Mouse (Mus musculus) myocyte (in vitro differentiated cells): ENCODE data around the gene Arnt2. TPM values are rescaled to one million over a fixed set of nuclear protein-coding genes. Genes with fewer than 3 reads are reported as not detected.

Experiments used
- H3K27me3 ChIP-seq: one replicate; pipeline ENCODE4 v1.6.1; 2011; ENCODE audit not compliant: control insufficient read depth, insufficient read depth, insufficient read length
- H3K36me3 ChIP-seq: one replicate; pipeline ENCODE4 v1.6.1; 2011; ENCODE audit not compliant: control insufficient read depth, insufficient read depth
- H3K4me2 ChIP-seq: one replicate; pipeline ENCODE4 v1.6.1; 2011; ENCODE audit warnings: low read depth, control low read depth
- H3K4me3 ChIP-seq: one replicate; pipeline ENCODE4 v1.5.1; 2011; ENCODE audit warnings: mild to moderate bottlenecking, control low read depth, moderate library complexity
- H3K79me2 ChIP-seq: one replicate; pipeline ENCODE4 v1.6.1; 2011; ENCODE audit not compliant: control insufficient read depth, insufficient read depth
- H3ac ChIP-seq: one replicate; pipeline ENCODE4 v1.6.1; 2011; ENCODE audit not compliant: control insufficient read depth, insufficient read length
- CEBPB ChIP-seq: IDR thresholded peaks from 2 replicates; pipeline ENCODE4 v1.6.1; 2011; ENCODE audit warnings: mild to moderate bottlenecking, moderate library complexity; ENCODE audit not compliant: poor library complexity, insufficient read depth, severe bottlenecking
- E2F4 ChIP-seq: IDR thresholded peaks from one replicate; pipeline ENCODE4 v1.6.1; 2011; ENCODE audit warnings: mild to moderate bottlenecking, control low read depth, moderate library complexity; ENCODE audit not compliant: insufficient read depth
- MAX ChIP-seq: IDR thresholded peaks from one replicate; pipeline ENCODE4 v1.6.1; 2011; ENCODE audit warnings: low read depth, mild to moderate bottlenecking, control low read depth
- MYOD1 ChIP-seq, 3 experiments: IDR thresholded peaks; one replicate each; pipeline ENCODE4 v1.6.1; 2011; ENCODE audit warnings: control low read depth in 2 of 3, low read depth in 2 of 3, mild to moderate bottlenecking in 2 of 3, moderate library complexity in 1 of 3; ENCODE audit not compliant: insufficient read length in 2 of 3, control insufficient read depth in 1 of 3
- MYOG ChIP-seq, 3 experiments: IDR thresholded peaks; one replicate each; pipeline ENCODE4 v1.6.1; 2011; ENCODE audit warnings: control low read depth in 2 of 3, low read depth in 2 of 3, mild to moderate bottlenecking in 2 of 3; ENCODE audit not compliant: insufficient read length in 2 of 3, control insufficient read depth in 1 of 3, insufficient read depth in 1 of 3
- POLR2A ChIP-seq: IDR thresholded peaks from one replicate; pipeline ENCODE4 v1.6.1; 2011; ENCODE audit warnings: low read depth, mild to moderate bottlenecking, control low read depth, moderate library complexity; ENCODE audit not compliant: insufficient read length
- POLR2AphosphoS2 ChIP-seq: IDR thresholded peaks from one replicate; pipeline ENCODE4 v1.6.1; 2011; ENCODE audit warnings: low read depth, control low read depth; ENCODE audit not compliant: insufficient read length
- REST ChIP-seq: IDR thresholded peaks from one replicate; pipeline ENCODE4 v1.6.1; 2011; ENCODE audit warnings: mild to moderate bottlenecking, control low read depth, moderate library complexity; ENCODE audit not compliant: insufficient read depth, insufficient read length
- SRF ChIP-seq: IDR thresholded peaks from one replicate; pipeline ENCODE4 v1.6.1; 2011; ENCODE audit warnings: low read depth; ENCODE audit not compliant: control insufficient read depth, insufficient read length
- TCF12 ChIP-seq: IDR thresholded peaks from one replicate; pipeline ENCODE4 v1.6.1; 2011; ENCODE audit warnings: mild to moderate bottlenecking, control low read depth; ENCODE audit not compliant: poor library complexity, insufficient read depth, severe bottlenecking
- TCF3 ChIP-seq: IDR thresholded peaks from one replicate; pipeline ENCODE4 v1.6.1; 2011; ENCODE audit warnings: low read depth, control low read depth; ENCODE audit not compliant: insufficient read length
- USF1 ChIP-seq: IDR thresholded peaks from one replicate; pipeline ENCODE4 v1.6.1; 2011; ENCODE audit warnings: low read depth, mild to moderate bottlenecking, control low read depth, moderate library complexity
- polyA plus RNA-seq: library from polyadenylated mRNA; unstranded; fragments of >200 nt; fragmentation: generic; extraction: Trizol; gene quantifications from one replicate; pipeline ENCODE4 v1.2.1, GENCODE M21; 2012; ENCODE audit warnings: missing spikeins

The Arnt2 gene
- polyA plus RNA-seq, 1 experiment = 1.00 TPM

DNA sequence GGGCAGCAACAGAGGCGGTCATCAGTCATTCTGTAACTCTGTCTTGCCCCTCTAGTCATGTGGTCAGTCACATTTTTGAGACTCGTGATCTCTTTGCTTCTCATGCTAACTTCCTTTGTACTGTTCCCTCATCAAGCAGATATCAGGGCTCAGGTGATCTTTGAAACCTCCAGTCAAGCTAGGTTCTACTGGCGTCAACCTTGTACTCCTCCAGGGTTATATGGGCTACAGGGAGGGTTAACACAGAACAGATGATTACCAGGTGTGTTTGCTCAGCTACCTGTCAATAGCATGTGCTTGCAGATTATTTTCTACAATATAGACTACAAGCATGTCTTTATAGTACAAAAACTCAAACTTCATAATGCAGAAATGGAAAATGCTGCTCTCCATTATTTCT is 183.1 kb downstream of the Arnt2 start:
- no peak overlapping the region for H3K4me3 ChIP-seq
- no peak for TF ChIP-seq POLR2A
- no peak for TF ChIP-seq TCF3
- TF ChIP-seq USF1 = no peak
- no peak for TF ChIP-seq CEBPB
- TF ChIP-seq MYOD1 (IDR thresholded peaks at IDR 0.05; ENCODE audit: control insufficient read depth in 1 of 3, insufficient read length in 2 of 3, low read depth in 2 of 3) = no peak
- no peak for TF ChIP-seq TCF12
- TF ChIP-seq SRF = no peak
- TF ChIP-seq E2F4 = no peak
- TF ChIP-seq POLR2AphosphoS2 = no peak
- no peak for TF ChIP-seq REST
- no peak for TF ChIP-seq MYOG (IDR thresholded peaks at IDR 0.05; ENCODE audit: control insufficient read depth in 1 of 3, insufficient read depth in 1 of 3, insufficient read length in 2 of 3, low read depth in 2 of 3)
- no peak for TF ChIP-seq MAX
- no peaks in the 10 kb centered on the region for H3K27me3 ChIP-seq
- H3K36me3 ChIP-seq = no peaks in the 10 kb centered on the region
- H3K4me2 ChIP-seq = no peak overlapping the region
- no peak overlapping the region for H3ac ChIP-seq
- H3K79me2 ChIP-seq = no peaks in the 10 kb centered on the region

DNA sequence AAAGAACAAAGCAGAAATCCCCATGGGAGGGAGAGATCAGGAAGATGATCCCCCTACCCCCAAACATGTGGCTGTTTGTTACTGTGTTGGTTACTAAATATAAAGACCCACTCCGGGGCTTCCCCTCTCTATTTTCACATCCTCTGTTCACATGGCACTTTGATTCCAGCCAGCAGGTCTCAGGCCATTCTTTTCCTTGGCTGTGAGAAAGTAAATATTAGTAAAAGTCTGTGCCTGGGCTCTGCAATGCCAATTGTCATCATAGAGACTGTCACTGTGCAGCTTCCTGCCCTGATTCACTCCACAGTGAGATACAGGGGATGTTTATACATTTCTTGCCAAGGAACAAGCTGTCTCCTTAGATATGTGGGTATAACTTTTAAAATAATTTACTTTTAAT is 197.9 kb downstream of the Arnt2 start:
- no peak overlapping the region for H3ac ChIP-seq
- H3K79me2 ChIP-seq = no peaks in the 10 kb centered on the region
- peak overlapping the region; percentile 2 for H3K4me2 ChIP-seq
- H3K4me3 ChIP-seq = no peak overlapping the region
- H3K27me3 ChIP-seq = no peaks in the 10 kb centered on the region
- no peak for TF ChIP-seq SRF
- no peak for TF ChIP-seq CEBPB
- no peak for TF ChIP-seq MYOD1 (IDR thresholded peaks at IDR 0.05; ENCODE audit: control insufficient read depth in 1 of 3, insufficient read length in 2 of 3, low read depth in 2 of 3)
- no peak for TF ChIP-seq MYOG (IDR thresholded peaks at IDR 0.05; ENCODE audit: control insufficient read depth in 1 of 3, insufficient read depth in 1 of 3, insufficient read length in 2 of 3, low read depth in 2 of 3)
- TF ChIP-seq E2F4 = no peak
- TF ChIP-seq REST = no peak
- no peak for TF ChIP-seq TCF3
- no peak for TF ChIP-seq USF1
- TF ChIP-seq TCF12 = no peak
- no peak for TF ChIP-seq POLR2AphosphoS2
- TF ChIP-seq POLR2A = no peak
- H3K36me3 ChIP-seq = no peaks in the 10 kb centered on the region

DNA sequence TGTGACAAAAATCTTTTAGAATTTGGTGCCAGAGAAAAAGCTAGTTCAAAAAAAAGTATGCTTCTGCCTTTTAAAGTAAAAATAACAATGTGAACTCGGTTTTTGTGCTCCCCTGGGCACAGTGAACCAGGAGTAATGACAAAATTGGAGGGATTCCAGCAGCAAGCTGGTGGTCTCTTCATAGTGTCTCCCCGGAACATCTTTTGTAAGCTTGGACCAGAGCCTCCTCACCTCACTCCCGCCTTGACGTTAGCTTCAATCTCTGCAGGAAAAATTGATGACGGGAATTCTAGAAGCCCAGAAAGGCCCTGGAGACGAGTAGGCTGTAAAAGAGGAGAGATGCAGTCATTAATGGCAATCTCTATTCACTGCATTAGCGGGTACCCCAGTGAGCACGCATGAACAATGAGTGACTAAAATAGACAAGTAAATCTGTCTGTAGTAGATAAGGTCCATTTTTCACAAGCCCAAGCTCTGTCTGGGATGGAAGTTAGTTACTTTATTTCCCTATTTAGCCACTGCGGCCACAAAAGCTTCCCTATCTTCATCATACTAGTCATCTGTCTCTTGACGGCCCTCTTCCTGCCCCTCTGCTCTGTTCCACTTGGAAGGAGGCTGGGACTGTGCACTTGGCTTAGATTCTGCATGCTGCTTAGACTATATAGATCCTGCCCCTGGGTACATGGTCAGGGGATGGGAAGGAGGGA is 199.2 kb downstream of the Arnt2 start:
- no peak for TF ChIP-seq MAX
- H3K4me2 ChIP-seq = no peak overlapping the region
- H3K79me2 ChIP-seq = no peaks in the 10 kb centered on the region
- no peaks in the 10 kb centered on the region for H3K27me3 ChIP-seq
- H3ac ChIP-seq = no peak overlapping the region
- no peaks in the 10 kb centered on the region for H3K36me3 ChIP-seq
- no peak overlapping the region for H3K4me3 ChIP-seq

DNA sequence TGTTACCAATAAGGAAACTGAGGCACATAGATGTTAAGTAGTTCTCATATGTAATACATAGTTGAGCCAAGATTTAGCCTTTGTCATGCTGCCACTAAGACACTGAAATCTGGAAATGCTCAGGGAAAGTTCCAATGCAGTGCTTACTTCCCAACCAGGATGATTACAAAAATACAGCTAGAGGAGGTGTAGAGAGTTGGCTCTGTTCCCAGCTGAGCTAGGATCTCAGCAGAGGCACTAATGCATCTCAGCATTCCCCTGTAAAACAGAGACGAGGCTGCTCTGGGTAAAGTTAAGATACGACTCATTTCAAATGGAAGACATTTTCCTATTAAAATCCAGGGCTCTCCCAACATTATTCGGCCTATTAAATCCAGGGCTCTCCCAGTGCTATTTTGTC is 206.0 kb downstream of the Arnt2 start:
- TF ChIP-seq E2F4 (no peak), MAX (no peak)
- no peak overlapping the region for H3K4me2 ChIP-seq
- no peaks in the 10 kb centered on the region for H3K27me3 ChIP-seq

GRCm38 (mm10) chr7:84201151-84202068 is 208.6 kb downstream of the Arnt2 start:
- H3K4me2 ChIP-seq = no peak overlapping the region
- H3K79me2 ChIP-seq = no peaks in the 10 kb centered on the region
- no peaks in the 10 kb centered on the region for H3K36me3 ChIP-seq
- H3K27me3 ChIP-seq = no peaks in the 10 kb centered on the region
- TF ChIP-seq E2F4 (no peak), REST (no peak)
- no peak overlapping the region for H3ac ChIP-seq
- H3K4me3 ChIP-seq = no peak overlapping the region

More for the DNA sequence above, 206.0 kb downstream of the Arnt2 start:
- no peak overlapping the region for H3ac ChIP-seq
- H3K4me3 ChIP-seq = no peak overlapping the region
- no peaks in the 10 kb centered on the region for H3K79me2 ChIP-seq
- no peaks in the 10 kb centered on the region for H3K36me3 ChIP-seq
